Mouse (Mus musculus): Measurements from ENCODE around the gene Srgap3.
A peak's percentile ranks its signal among the peaks of the same experiment; 100 is the strongest.
"Not testable (repeated sequence)": the region's sequence is repeated elsewhere in the genome, so short reads cannot be mapped to it uniquely, and the experiment has no call there.

Srgap3 gene

GRCm38 (mm10) chr6:112907887-112908584, 39.0 kb downstream of the Srgap3 start:
- no peak for DNase-seq

GRCm38 (mm10) chr6:112903796-112904195, 43.3 kb downstream of the Srgap3 start:
- DNase-seq: no peak

- no peak for DNase-seq
Observed at GRCm38 (mm10) chr6:112903226-112903625, 43.8 kb downstream of the Srgap3 start.

GRCm38 (mm10) chr6:112902791-112903190, 44.3 kb downstream of the Srgap3 start:
- no peak for DNase-seq

GRCm38 (mm10) chr6:112900306-112900705, 46.8 kb downstream of the Srgap3 start:
- no peak for DNase-seq

GRCm38 (mm10) chr6:112899711-112900110, 47.4 kb downstream of the Srgap3 start:
- DNase-seq: no peak

- no peak for DNase-seq
Observed at GRCm38 (mm10) chr6:112899276-112899675, 47.8 kb downstream of the Srgap3 start.

GRCm38 (mm10) chr6:112898435-112898834, 48.6 kb downstream of the Srgap3 start:
- DNase-seq: no peak

- DNase-seq: no peak
Observed at GRCm38 (mm10) chr6:112896372-112896771, 50.7 kb downstream of the Srgap3 start.

GRCm38 (mm10) chr6:112890331-112890751, 56.7 kb downstream of the Srgap3 start:
- peak in 1 of 2 experiments; percentile 39 for DNase-seq

- DNase-seq: no peak
Observed at GRCm38 (mm10) chr6:112883588-112884135, 63.4 kb downstream of the Srgap3 start.

- no peak for DNase-seq
Observed at GRCm38 (mm10) chr6:112880048-112880534, 67.0 kb downstream of the Srgap3 start.

GRCm38 (mm10) chr6:112879154-112879553, 67.9 kb downstream of the Srgap3 start:
- DNase-seq: peak in 1 of 2 experiments; percentile 25

GRCm38 (mm10) chr6:112873089-112873835, 73.8 kb downstream of the Srgap3 start:
- DNase-seq: peak; percentile 35 to 45

- peak; percentile 29 to 30 for DNase-seq
Observed at GRCm38 (mm10) chr6:112871241-112871780, 75.8 kb downstream of the Srgap3 start.

GRCm38 (mm10) chr6:112868197-112868957, 78.7 kb downstream of the Srgap3 start:
- no peak for DNase-seq

GRCm38 (mm10) chr6:112866096-112866495, 81.0 kb downstream of the Srgap3 start:
- DNase-seq: no peak

- DNase-seq: no peak
Observed at GRCm38 (mm10) chr6:112865021-112865531, 82.0 kb downstream of the Srgap3 start.

GRCm38 (mm10) chr6:112862465-112862864, 84.6 kb downstream of the Srgap3 start:
- no peak for DNase-seq

GRCm38 (mm10) chr6:112861351-112862297, 85.4 kb downstream of the Srgap3 start:
- DNase-seq: no peak

GRCm38 (mm10) chr6:112860290-112860689, 86.8 kb downstream of the Srgap3 start:
- not testable (repeated sequence) for DNase-seq

Data from kidney, postnatal 36 days (tissue).